Mouse (Mus musculus) right cerebral cortex, adult 18-20 months (tissue): ENCODE measurements at regions not wholly inside any gene's neighbourhood (a gene's known extent, or its start where the extent isn't known, plus 50 kb on each side); places are given as distances from the start of the nearest gene placed in this dataset.

Experiments used
- DNase-seq: peaks from one replicate; pipeline ENCODE4 v3.0.0; 2022; ENCODE audit warnings: mixed read lengths

- no peak for DNase-seq
These were observed 169.3 kb upstream of the Lyplal1 start for GRCm38 (mm10) chr1:186286401-186286800.

GRCm38 (mm10) chr1:186277981-186278634 is 161.0 kb upstream of the Lyplal1 start:
- DNase-seq = no peak

- no peak for DNase-seq
These were observed 154.3 kb upstream of the Lyplal1 start for GRCm38 (mm10) chr1:186271436-186271835.

GRCm38 (mm10) chr1:186267317-186267716 is 150.2 kb upstream of the Lyplal1 start:
- DNase-seq = no peak

- no peak for DNase-seq
These were observed 147.5 kb upstream of the Lyplal1 start for GRCm38 (mm10) chr1:186264639-186265038.

GRCm38 (mm10) chr1:186263955-186264354 is 146.8 kb upstream of the Lyplal1 start:
- no peak for DNase-seq

- DNase-seq = no peak
These were observed 146.1 kb upstream of the Lyplal1 start for GRCm38 (mm10) chr1:186263196-186263595.

GRCm38 (mm10) chr1:186262040-186262439 is 144.9 kb upstream of the Lyplal1 start:
- DNase-seq = no peak

- DNase-seq = peak; percentile 44
These were observed 144.3 kb upstream of the Lyplal1 start for GRCm38 (mm10) chr1:186261326-186261833.

GRCm38 (mm10) chr1:186257611-186258010 is 140.5 kb upstream of the Lyplal1 start:
- DNase-seq = no peak

- no peak for DNase-seq
These were observed 138.5 kb upstream of the Lyplal1 start for GRCm38 (mm10) chr1:186255476-186256080.

GRCm38 (mm10) chr1:186254500-186254899 is 137.4 kb upstream of the Lyplal1 start:
- DNase-seq = no peak

- DNase-seq = no peak
These were observed 135.4 kb upstream of the Lyplal1 start for GRCm38 (mm10) chr1:186252551-186252950.

GRCm38 (mm10) chr1:186250316-186250715 is 133.2 kb upstream of the Lyplal1 start:
- DNase-seq = peak; percentile 47

- peak; percentile 71 for DNase-seq
These were observed 132.1 kb upstream of the Lyplal1 start for GRCm38 (mm10) chr1:186249214-186249613.

GRCm38 (mm10) chr1:186245723-186246440 is 128.8 kb upstream of the Lyplal1 start:
- DNase-seq = no peak

- DNase-seq = peak; percentile 9
These were observed 124.0 kb upstream of the Lyplal1 start for GRCm38 (mm10) chr1:186241112-186241511.

GRCm38 (mm10) chr1:186237556-186237955 is 120.4 kb upstream of the Lyplal1 start:
- DNase-seq = no peak

GRCm38 (mm10) chr1:186236267-186237020 is 119.3 kb upstream of the Lyplal1 start:
- DNase-seq = no peak

GRCm38 (mm10) chr1:186234536-186234935 is 117.4 kb upstream of the Lyplal1 start:
- DNase-seq = no peak

GRCm38 (mm10) chr1:186230476-186230875 is 113.4 kb upstream of the Lyplal1 start:
- no peak for DNase-seq

GRCm38 (mm10) chr1:186229856-186230255 is 112.7 kb upstream of the Lyplal1 start:
- DNase-seq = peak; percentile 15

GRCm38 (mm10) chr1:186228396-186228795 is 111.3 kb upstream of the Lyplal1 start:
- DNase-seq = no peak
